Mouse (Mus musculus) large intestine, adult 2 months (tissue): Measurements from ENCODE around the gene Grb2. TPM values are rescaled to one million over a fixed set of nuclear protein-coding genes. Genes with fewer than 3 reads are reported as not detected.
A peak's percentile ranks its signal among the peaks of the same experiment; 100 is the strongest.

Experiments used
- DNase-seq: peaks from one replicate; pipeline ENCODE4 v3.0.0-alpha.2; 2012; ENCODE audit warnings: low read depth, low spot score
- WGBS: fragments of 180-500 bp; shearing (Covaris S2); methylation state at CpG from one replicate; pipeline ENCODE4 v1.1.7; 2018; 5-methylcytosine and 5-hydroxymethylcytosine counted together
- polyA plus RNA-seq: library from polyadenylated mRNA; depleted of rRNA; stranded (reverse); fragments of >200 nt; gene quantifications from 2 replicates; pipeline ENCODE4 v1.2.3, GENCODE M21; 2012

The Grb2 gene
- polyA plus RNA-seq, 1 experiment, result 43.6 TPM

DNA sequence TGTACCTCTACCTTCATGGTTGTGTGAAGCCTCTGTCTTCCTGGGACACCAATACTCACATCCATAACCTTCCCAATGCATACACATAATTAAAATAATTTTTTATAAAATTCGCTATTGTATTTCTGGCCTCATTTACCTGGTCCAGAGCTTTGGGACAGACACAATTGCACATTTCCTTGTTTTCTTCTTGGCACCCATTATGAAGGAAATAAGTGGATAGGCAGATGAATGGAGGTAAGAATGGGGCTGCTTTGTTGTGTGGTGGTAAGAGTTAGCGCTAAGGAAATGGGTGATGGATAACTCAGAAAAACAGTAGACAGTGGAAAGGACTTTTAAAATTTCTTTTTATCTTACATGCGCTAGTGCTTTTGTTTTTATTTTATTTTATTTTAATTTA, 5.0 kb upstream of the Grb2 start:
- WGBS, result 93% methylated on average over 3 of the region's 3 CpGs
- DNase-seq, result no peak

DNA sequence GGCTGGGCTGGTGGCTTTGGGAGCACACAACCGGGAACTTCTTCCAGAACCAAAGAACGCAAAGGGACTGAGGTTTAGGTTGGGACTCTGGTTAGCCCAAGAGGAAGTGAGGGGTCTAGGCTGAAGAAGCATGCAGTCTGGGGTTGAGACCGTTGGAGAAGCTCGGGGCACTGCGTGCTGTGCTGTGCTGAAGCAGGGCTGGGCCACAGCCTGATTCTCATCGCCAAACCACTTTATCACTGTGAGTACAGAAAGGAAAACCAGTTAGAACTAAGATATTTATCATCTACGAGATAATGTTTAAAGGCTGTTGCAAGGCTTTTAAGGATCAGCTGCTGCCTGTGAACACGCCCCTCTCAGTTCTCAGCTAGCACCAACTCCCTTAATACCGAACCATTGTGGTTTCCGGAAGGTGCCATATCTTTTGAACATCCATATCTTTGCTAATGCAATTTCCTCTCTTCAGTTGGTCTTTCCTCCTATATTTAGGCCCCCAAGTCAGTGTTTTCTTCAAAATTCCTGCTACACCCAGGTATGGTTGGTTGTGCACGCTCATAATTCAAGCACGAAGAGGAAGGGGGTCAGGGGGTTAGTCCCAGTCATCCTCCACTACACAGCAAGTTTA, 4.4 kb upstream of the Grb2 start:
- WGBS, result 67% methylated on average over 12 of the region's 12 CpGs
- no peak for DNase-seq

DNA sequence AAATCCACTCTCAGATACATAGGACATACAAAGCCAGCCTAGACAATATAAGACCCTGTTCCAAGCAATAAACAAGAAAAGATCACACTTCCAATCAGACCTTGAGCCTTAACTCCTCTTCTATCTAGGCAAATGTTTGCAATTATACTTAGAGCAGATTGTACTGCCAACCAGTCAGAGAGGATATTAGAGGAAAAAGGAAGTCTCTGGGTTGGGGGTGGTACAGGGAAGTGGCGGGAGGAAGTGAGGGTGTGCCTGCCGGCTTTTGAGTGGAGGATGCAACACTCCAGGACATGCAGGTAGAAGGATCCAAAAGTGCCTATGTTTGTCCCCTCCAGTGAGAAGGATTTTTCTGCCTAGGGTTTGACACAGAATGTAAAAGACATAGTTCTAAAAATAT, 3.9 kb upstream of the Grb2 start:
- WGBS, result 33% methylated on average over 2 of the region's 2 CpGs
- DNase-seq, result no peak

DNA sequence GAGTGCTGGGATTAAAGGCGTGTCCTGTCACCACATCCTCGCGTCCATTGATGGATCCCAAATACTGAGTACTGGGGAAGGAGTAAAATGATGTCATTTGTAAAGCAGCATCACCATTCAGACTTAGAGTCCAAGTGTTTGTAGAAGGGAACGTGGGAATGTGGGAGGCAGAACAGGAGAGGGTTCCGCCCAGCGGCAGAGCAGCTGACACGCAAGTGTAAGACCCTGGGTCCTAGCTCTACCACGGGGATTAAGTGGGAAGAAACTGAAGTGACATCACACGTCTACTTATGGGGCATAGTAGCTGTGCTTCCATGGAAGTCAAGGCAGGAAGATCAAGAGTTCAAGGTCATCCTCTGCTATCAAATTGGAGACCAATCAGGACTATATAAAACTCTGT, 2.7 kb upstream of the Grb2 start:
- DNase-seq, result no peak
- 84% methylated on average over 9 of the region's 9 CpGs for WGBS

DNA sequence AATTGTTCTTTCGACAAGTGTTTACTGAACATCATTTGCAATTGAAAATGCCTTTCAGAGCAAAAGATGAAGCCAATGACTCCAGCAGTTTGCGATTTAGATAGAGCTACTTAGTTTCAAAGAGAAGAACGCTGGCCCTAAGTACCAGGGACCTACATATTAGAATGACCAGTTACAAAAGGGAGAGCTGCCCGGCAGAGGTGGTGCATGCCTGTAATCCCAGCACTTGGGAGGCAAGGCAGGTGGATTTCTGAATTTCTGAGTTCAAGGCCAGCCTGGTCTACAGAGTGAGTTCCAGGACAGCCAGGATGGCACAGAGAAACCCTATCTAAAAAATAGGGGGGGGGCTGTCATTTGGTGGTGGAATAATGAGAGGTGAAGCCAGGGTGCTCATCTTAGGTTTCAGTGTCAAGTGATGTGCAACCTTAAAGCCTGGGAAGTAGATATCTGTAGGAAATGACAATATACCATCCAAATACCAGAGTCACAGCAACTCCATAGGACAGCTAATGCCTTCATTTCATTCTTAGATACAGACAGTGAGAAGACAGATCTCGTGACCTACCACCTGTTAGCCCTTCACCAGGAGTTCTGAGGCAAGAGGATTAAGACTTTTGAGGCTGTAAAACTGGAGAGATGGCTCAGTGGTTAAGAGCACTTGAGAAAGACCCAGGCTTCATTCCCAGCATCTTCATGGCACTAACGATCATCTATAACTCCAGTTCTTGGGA, 1.6 kb upstream of the Grb2 start:
- 65% methylated on average over 6 of the region's 6 CpGs for WGBS
- DNase-seq, result no peak

DNA sequence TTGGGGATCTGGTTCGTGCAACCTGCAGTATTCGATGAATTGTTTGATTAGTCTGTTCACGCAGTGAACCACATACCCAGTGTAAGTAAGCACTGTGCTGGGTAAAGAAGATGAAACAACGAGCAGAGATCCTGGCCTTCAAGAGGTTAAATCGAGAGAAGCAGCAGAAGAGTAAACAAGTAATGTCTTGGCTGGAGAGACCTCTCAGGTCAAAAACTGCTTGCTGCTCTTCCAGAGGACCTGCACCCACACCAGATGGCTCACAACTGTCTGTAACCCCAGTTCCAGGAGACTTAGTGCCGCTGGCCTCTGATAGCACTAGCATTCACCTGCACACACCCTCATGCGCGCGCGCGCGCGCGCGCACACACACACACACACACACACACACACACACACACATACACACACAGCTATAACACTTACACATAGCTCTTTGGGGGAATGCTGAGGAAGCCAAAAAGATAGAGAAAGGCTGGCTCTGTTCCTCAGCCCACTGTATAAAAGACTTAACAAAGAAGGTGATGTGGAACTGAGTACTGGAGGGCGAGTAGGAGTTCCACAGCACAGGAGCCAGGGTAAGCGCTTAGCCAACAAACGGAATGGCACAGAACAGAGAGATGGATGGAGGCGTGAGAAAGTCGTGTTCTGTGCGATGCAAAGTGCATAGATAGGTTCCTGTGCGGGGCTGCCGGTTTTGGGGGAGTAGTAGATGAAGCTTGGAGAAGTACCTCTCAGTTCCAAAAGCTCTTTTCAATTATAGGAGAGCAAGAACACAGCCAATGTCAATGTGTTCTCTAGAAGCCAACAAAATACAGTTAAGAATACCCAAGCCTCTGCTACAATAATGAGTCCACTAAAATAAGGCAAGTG, 795 bp upstream of the Grb2 start:
- no peak for DNase-seq
- 1% methylated on average over 23 of the region's 23 CpGs for WGBS

DNA sequence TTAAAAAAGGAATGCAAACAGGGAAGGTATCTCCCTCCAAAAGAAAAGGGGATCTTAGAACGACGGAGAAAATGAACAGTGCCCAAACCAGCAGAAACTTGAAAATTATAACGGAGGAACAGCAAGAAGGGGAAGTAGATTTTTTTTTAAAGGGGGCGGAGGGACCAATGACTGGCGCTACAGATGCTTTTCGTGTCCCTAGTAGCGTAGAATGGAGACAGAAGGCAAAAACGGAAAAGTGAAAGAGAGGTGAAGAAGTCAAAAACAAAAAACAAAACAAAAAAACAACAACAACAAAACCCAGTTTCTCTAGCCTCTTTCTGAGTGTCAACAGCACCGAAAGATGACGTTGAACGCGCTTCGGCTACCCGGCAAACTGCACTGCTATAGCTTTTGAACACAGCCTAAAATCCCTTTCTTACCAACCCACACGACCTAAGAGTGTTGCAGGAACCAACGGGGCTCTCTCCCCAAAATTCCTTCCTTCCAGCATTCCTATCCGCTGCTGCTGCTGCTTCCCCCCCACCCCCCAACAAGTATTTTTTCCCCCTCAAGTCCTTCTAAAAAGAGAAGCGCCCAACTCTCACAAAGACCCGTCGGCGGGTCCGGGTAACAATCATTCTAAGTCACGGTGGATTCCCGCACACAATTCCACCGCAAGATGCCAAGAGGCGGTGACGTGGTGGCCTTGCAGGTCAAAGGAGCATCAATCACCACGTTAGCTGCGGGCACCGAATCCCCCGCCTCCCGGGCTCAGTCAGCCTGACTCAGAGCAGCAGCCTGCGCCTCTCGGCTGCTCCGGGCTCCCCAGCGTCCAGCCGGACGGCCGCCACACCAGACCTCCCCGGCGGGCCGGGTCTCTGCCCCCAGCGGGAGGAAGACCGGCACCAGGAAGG, 836 bp downstream of the Grb2 start:
- WGBS, result under 1% methylated on average over 44 of the region's 44 CpGs
- DNase-seq, result no peak

DNA sequence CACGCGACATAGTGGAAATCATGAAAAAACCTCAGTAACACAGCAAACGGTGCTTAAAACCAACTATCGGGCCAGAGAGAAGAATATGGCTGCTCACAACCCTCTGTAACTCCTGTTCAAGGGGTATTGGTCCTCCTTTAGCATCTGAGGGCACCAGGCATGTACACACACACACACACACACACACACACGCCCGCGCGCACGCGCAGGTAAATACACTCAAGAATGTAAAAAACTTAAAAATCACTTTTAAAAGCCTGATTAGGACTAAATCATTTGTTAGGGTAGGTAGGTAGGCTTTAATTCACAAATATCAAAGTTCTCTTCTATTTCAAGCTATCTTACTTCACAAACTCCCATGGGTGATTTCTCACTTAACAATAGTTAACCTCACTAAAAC, 1.8 kb downstream of the Grb2 start:
- WGBS, result 80% methylated on average over 10 of the region's 10 CpGs
- DNase-seq, result no peak

DNA sequence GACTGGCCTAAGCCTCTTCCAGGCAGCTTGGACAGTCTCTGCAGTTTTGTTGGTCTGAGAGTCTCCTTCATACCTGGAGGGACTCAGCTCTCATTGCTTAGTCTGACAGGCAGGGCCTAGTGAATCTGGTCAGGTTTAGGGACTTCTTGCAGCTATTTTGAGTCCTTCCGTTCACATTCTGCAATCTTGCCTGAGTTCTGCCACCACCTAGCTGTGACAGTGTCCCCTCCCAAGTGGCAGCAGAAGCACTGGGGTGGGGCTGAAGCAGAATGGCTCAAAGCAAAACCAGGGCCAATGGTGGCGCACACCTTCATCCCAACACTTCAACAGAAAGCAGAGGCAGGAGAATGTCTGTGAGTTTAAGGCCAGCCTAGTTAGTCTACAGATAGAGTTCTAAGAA, 2.8 kb downstream of the Grb2 start:
- DNase-seq, result no peak
- WGBS, result 55% methylated on average over 2 of the region's 2 CpGs

DNA sequence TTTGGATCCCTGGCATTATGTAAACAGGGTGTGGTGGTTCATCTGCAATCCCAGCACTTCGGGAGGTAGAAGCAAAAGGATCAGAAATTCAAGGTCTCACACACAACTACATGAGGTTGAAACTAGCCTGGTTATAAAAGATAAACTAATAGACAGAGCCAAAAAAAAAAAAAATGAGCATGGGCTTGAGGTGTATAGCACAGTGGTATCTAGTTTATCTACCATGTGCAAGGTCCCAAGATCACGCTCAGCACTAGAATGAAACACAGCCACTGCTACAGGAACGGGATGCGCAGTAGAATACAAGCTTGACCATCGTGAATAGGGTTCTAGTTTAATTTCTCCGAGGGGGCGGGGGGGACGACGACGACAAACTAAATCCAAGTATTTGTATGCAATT, 3.7 kb downstream of the Grb2 start:
- WGBS, result 77% methylated on average over 10 of the region's 10 CpGs
- DNase-seq, result no peak

DNA sequence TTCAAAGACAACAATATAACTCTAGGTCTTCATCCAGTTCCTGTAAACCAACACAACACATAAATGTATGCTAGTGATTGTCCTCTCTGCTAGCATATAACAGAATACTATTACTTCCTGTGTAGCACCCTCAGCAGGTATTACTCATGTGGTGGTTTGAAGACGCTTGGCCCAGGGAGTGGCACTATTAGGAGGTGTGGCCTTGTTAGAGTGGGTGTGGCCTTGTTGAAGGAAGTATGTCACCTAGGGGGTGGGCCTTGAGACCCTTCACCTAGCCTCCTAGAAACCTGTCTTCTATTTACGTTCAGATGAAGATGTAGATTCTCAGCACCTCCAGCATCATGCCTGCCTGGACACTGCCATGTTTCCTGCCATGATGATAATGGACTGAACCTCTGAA, 4.9 kb downstream of the Grb2 start:
- 79% methylated on average over 2 of the region's 2 CpGs for WGBS
- no peak for DNase-seq

DNA sequence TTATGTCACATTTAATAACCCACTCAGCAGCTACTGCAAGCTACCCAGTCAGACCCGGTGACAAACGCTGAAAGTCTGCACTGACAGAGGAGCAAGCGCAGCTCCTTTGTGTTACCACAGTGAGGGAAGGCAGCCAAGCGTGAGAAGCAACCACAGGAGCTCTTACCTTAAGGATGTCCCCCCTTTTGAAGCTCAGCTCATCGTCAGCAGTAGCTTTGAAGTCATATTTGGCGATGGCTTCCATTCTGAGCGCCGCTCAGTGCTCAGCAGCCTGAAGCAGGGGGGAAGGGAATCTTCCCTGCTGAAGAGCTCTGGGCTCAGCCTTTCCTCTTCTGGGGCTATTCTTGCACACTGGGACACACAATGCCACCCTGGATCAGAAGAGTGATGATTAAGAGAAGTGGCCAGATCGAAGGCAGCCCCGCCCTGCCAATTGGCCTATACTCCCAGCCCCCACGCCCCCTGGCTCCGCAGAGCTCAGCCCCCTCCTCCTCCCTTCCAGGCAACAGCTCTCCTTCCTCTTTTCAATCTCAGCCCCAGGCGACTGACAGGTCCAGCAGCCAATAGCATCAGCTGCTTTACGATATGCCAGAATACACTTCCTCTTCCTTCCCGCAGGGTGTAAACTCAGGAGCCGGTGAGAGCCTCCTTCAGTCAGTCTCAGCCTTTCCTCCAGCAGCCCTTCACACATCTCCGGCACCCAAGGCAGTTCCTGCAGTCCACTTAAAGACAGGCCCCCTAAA, 9.2 kb downstream of the Grb2 start:
- peak; percentile 91 for DNase-seq
- 8% methylated on average over 17 of the region's 17 CpGs for WGBS

DNA sequence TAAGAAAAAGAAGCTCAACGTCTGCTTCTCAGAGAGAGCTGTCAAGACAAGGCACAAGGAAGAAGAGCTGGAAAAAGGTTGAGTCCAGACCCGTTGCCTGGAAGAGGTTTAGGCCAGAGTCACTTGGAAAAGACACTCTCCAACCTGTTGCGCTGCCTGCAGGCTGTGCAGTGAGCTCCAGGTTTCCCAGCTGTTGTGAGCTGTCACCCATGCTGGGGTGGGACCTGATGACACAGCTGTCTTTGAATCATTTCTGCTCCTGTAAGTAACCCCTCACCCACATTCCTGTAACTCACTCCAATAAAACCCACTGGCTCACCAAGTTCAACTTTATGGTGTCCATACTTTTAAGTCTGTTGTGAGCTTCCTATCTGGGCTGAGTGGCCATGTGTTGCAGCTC, 10.7 kb downstream of the Grb2 start:
- WGBS, result 72% methylated on average over 3 of the region's 3 CpGs
- DNase-seq, result no peak

DNA sequence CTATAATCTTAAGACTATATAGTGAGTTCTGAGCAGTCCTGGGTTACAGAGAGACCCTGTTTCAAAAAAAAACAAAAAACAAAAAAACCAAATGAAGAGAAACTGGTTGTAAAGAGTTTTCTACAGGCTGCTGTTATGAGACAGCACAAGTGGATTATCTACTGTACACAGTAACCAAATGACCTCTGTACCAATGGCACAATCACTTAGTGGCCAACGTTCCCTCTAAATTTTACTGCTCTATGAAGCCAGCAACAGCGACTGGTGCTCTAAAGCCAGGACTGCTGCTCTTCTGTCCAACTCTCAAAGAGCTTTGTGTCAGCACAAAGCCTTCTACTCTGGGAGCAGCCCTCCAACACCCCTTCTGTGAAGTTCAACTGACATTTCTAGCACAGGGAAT, 11.3 kb downstream of the Grb2 start:
- 15% methylated on average over 2 of the region's 2 CpGs for WGBS
- no peak for DNase-seq

DNA sequence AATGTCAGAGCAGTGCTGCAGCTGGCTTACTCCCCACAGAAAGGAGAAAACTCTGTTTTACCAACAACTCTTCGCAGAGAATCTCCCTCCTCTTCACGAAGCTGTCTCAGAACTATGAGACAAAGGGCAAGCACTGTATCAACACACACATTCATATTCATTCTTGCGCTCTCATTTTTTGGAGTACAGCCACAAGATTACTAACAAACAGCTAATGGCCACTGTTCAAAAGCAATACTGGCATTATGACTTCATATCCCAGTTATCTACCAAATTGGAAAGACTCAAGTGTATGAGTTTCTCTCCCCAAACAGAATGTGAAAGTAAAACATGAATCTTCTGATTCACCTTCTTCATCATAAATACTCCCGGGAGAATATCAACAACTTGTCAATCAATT, 11.9 kb downstream of the Grb2 start:
- DNase-seq, result no peak
- 21% methylated on average over 4 of the region's 4 CpGs for WGBS

DNA sequence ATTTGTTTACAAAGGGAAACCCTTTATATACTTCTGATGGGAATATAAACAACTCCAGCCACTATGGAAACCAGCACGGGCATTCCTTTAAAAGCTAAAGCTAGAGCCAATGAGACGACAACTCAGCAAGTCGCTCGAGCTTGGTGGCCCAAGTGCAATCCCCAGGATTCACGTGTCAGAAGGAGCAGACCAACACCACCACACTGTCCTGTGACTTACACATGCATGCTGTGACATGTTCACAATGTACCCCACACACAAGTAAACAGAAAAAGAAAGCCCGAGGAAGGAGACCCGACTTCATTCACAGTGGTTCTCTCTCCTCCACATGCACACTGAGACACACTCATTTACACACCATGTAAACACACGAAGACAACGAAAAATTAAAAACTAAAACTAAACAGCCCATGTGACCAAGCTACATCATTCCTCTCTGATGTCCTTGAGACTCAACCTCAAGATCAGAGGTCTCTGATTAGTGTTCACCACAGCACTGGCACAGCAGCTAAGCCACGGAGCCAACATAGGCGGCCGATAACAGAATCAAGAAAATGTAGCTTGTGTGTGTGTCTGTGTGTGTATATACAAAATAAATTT, 14.3 kb downstream of the Grb2 start:
- no peak for DNase-seq
- WGBS, result 72% methylated on average over 12 of the region's 12 CpGs

DNA sequence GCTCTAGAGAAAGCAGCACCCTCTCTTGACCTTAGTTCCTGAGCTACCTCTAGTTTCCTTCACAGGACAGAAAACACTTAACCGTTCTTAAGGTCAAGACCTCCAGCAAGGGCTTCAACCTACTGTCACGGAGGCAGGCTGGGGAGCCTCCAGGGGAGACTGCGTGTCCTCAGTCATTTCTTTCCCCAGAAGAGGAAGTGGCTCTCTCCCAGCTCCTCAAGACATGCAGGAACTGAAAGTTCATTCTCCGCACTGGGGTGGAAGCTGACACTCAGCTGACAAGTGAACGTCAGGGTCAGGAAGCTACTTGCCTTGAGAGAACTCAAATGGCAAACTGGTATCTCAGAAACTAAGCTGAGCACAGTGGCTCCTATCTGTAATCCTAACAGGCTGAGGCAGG, 15.6 kb downstream of the Grb2 start:
- no peak for DNase-seq
- 50% methylated on average over 5 of the region's 5 CpGs for WGBS

DNA sequence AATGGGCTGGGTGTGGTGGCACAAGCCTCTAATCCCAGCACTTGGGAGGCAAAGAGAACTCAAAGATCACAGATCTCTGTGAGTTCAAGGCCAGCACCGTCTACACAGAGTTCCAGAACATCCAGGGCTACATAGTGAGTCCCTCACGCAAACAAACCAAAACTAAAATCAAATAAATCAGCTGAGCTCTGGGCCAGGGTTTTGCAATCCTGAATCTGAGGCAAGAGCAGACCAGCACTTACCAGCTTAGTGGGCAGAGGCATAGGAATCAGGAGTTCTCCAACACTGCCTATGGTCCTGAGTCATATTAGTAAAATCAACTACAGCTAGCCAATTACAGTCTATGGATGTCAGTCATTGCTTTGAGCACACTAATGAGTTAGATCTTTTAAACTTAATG, 16.4 kb downstream of the Grb2 start:
- DNase-seq, result no peak

DNA sequence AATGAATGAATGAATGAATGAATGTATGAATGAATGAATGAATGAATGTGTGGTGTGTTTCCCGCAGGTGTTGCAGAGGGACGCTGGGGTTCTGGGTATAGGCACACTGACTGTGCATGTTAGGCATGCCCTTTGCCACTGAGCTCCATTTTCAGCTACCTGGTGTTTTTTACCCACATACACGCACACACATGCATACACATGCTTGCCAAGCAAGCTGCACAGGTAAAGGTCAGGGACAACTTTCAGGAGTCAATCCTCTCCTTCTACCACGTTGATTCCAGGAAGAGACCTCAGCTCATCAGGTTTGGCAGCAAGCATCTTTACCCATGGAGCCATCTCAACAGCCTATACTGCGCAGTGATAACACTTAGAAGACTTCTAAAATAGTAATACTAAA, 16.9 kb downstream of the Grb2 start:
- WGBS, result 84% methylated on average over 5 of the region's 5 CpGs

More for the DNA sequence above, 16.4 kb downstream of the Grb2 start:
- 62% methylated on average over 2 of the region's 2 CpGs for WGBS

More for the DNA sequence above, 16.9 kb downstream of the Grb2 start:
- no peak for DNase-seq
